Mouse (Mus musculus) liver, postnatal 0 days (tissue): ENCODE results near the gene Asb15. TPM values are rescaled to one million over a fixed set of nuclear protein-coding genes. Genes with fewer than 3 reads are reported as not detected.

Experiments
- ATAC-seq: fragments of 200-750 bp; cut with Nextera tagmentation; 2 replicates; pipeline ENCODE4 v1.8.0; 2017; ENCODE audit warnings: mild to moderate bottlenecking, moderate library complexity
- DNase-seq: peaks from one replicate; pipeline ENCODE4 v3.0.0-alpha.2; 2016
- H3K27ac ChIP-seq: fragments of 300-500 bp; sonication (generic); 2 replicates; pipeline ENCODE4 v1.5.1; 2014; ENCODE audit warnings: antibody characterized with exemption, moderate library complexity, mild to moderate bottlenecking, low read depth
- H3K27me3 ChIP-seq: fragments of 300-500 bp; sonication (generic); 2 replicates; pipeline ENCODE4 v1.6.1; 2014; ENCODE audit warnings: low read length, control low read depth, mixed read lengths; ENCODE audit not compliant: insufficient read depth
- H3K36me3 ChIP-seq: fragments of 300-500 bp; sonication (generic); replicated peaks from 2 replicates; pipeline ENCODE4 v1.6.1; 2014; ENCODE audit warnings: mild to moderate bottlenecking, control low read depth, low read length, moderate library complexity, mixed read lengths; ENCODE audit not compliant: insufficient read depth
- H3K4me1 ChIP-seq: fragments of 300-500 bp; sonication (generic); 2 replicates; pipeline ENCODE4 v1.6.1; 2014; ENCODE audit warnings: antibody characterized with exemption, mild to moderate bottlenecking, control low read depth; ENCODE audit not compliant: insufficient read depth
- H3K4me2 ChIP-seq: fragments of 300-500 bp; sonication (generic); 2 replicates; pipeline ENCODE4 v1.6.1; 2014; ENCODE audit warnings: low read depth, mild to moderate bottlenecking, low read length, moderate library complexity, mixed read lengths
- H3K4me3 ChIP-seq: fragments of 300-500 bp; sonication (generic); 2 replicates; pipeline ENCODE4 v1.5.1; 2014; ENCODE audit warnings: low read depth, low read length
- H3K9ac ChIP-seq: fragments of 300-500 bp; sonication (generic); replicated peaks from 2 replicates; pipeline ENCODE4 v1.6.1; 2014; ENCODE audit warnings: mild to moderate bottlenecking, moderate library complexity
- H3K9me3 ChIP-seq: fragments of 300-500 bp; sonication (generic); 2 replicates; pipeline ENCODE4 v1.6.1; 2016; ENCODE audit warnings: mild to moderate bottlenecking, control low read depth, low read length, mixed read lengths
- CTCF ChIP-seq: sonication (generic); IDR thresholded peaks from 2 replicates; pipeline ENCODE4 v1.5.1; 2016; ENCODE audit warnings: antibody characterized with exemption, low read depth
- EP300 ChIP-seq: IDR thresholded peaks from 2 replicates; pipeline ENCODE4 v1.6.1; 2016; ENCODE audit warnings: antibody characterized with exemption, low read depth, mild to moderate bottlenecking
- WGBS: fragments of 180-500 bp; shearing (Covaris S2); extraction: QIAGEN DNeasy Blood & Tissue Kit; methylation state at CpG from one replicate; pipeline ENCODE4 v1.1.7; 2014; ENCODE audit not compliant: insufficient replicate concordance; 5-methylcytosine and 5-hydroxymethylcytosine counted together
- polyA plus RNA-seq: library from polyadenylated mRNA; unstranded; fragments of >200 nt; fragmentation: Nextera tagmentation; extraction: Ambion mirVana; gene quantifications from 2 replicates; pipeline ENCODE4 v1.2.1, GENCODE M21; 2015

Asb15 gene
- polyA plus RNA-seq, 1 experiment from 2014 or later = not detected

DNA sequence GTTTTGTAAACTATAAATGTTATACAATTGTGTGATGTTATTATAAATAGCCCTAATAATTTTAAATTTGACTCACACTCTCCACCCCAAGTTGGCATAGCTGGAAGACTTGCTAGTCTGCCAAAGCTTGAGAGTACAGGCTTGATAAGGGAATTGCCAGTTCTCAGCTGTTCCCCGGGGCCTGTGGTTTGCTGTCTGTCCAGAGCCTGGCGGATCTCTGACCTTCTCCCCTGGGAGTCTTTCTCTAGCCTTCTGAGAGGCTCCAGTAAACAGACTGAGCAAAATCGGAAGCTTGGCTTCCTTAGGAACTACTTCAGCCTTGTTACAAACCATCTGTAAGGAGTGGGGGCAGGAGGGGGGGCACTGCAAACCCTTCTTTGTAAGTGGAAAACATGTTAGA lies 58.9 kb downstream of the Asb15 start:
- no peaks in the 10 kb centered on the region for H3K9me3 ChIP-seq
- ATAC-seq (no peak), DNase-seq (no peak)
- TF ChIP-seq CTCF = no peak
- no peak for TF ChIP-seq EP300
- no peak overlapping the region for H3K9ac ChIP-seq
- H3K4me3 ChIP-seq = no peak overlapping the region
- 49% methylated on average over 3 of the region's 3 CpGs for WGBS
- no peak overlapping the region for H3K27ac ChIP-seq
- H3K4me2 ChIP-seq = no peak overlapping the region
- H3K4me1 ChIP-seq = no peaks in the 10 kb centered on the region
- H3K27me3 ChIP-seq = no peaks in the 10 kb centered on the region
- H3K36me3 ChIP-seq = no peaks in the 10 kb centered on the region

DNA sequence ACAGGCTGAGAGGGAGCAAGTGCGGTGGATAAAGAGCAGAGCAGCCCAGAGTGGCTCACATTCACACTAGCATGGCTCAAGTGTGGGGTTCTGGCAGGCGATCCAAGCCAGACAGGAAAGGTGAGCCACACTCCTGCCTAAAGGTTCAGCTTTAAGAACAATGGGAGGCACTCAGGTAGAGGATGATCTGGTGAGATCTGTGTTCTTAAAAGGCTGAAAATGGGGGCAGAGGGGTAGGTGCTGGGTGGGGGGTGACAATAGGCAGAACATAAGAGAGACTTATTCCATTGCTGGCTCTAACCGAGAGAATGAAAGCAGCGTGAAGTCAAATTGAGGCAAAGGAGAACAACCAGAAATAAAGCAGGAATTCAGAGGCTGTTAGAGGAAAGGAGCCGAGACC lies 62.3 kb downstream of the Asb15 start:
- DNase-seq (no peak), ATAC-seq (no peak)
- Histone ChIP-seq H3K27me3 (no peaks in the 10 kb centered on the region), H3K9ac (no peak overlapping the region), H3K4me1 (no peaks in the 10 kb centered on the region), H3K4me2 (no peak overlapping the region), H3K36me3 (no peaks in the 10 kb centered on the region), H3K4me3 (no peak overlapping the region), H3K27ac (no peak overlapping the region), H3K9me3 (no peaks in the 10 kb centered on the region)
- TF ChIP-seq CTCF (no peak), EP300 (no peak)
- WGBS = 82% methylated on average over 5 of the region's 5 CpGs

DNA sequence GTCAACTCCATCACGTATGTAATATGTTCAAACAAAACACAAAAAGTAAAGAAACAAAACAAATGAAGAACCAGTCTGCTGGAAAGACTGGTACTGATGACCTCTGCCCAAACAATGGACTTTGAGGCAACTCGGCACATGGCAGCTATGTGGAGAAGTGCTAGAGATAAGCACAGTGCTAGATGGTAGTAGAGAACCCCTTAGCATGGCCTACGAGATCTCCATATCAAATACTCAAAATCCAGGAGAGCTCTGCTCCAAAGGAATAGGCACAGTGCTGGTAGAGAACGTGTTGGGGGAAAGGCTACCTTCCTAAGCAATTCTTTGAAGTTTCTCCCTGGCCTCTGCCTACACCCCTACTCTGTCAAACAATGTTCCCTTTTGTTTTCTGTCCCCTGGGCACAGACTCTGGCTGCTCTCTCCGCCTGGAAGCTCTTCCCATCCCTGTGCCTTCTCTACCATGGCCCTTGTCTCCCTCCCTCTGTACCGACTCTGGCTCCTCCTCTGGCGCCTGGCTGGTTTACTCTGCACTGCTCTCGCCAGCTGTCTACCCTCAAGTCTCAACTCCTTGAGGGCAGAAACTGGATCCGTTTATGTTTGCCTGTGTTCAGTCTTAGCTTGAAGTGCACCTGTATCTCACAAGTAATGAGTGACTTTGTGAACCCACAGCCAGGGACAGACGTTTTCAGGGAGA lies 63.7 kb downstream of the Asb15 start:
- no peaks in the 10 kb centered on the region for H3K9me3 ChIP-seq
- no peaks in the 10 kb centered on the region for H3K4me1 ChIP-seq
- ATAC-seq (no peak), DNase-seq (no peak)
- no peaks in the 10 kb centered on the region for H3K27me3 ChIP-seq
- TF ChIP-seq CTCF = no peak
- no peak for TF ChIP-seq EP300
- H3K36me3 ChIP-seq = no peaks in the 10 kb centered on the region
- no peak overlapping the region for H3K4me2 ChIP-seq
- no peak overlapping the region for H3K9ac ChIP-seq
- WGBS = 53% methylated on average over 10 of the region's 10 CpGs
- H3K4me3 ChIP-seq = no peak overlapping the region
- no peak overlapping the region for H3K27ac ChIP-seq

DNA sequence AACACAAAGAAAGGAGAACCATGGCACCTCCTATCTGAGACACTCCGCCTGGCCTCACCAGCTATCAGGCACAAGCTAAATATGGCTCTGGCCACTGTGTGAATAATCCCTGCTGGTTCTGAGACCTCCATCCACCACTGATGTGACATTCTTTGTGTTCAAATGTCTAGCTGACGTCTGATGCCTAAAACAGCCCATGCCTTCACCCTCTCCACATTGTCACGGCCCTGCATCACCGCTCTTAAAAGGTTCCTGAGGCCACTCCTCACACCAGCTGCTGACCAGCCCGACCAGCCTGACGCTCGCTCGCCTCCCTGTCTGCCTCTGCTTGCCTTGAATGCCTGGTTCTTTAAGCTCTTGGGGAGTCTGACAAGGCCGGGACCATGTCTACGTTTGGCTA lies 69.6 kb downstream of the Asb15 start, which contains the start of gene Lmod2:
Lmod2 (plus strand) TSS at position 263 of the 400 bp plus-strand sequence.
- no peak within 1 kb of the TSS for H3K9ac ChIP-seq
- H3K4me3 ChIP-seq = no peak within 1 kb of the TSS
- DNase-seq = no peak
- H3K27ac ChIP-seq = no peak within 1 kb of the TSS
- peaks cover 9% of the 10 kb centered on the region for H3K4me1 ChIP-seq
- no peaks in the 10 kb centered on the region for H3K36me3 ChIP-seq
- no peaks in the 10 kb centered on the region for H3K9me3 ChIP-seq
- no peak within 1 kb of the TSS for H3K4me2 ChIP-seq
- H3K27me3 ChIP-seq = no peaks in the 10 kb centered on the region
- 80% methylated on average over 10 of the region's 10 CpGs for WGBS
- no peak for TF ChIP-seq EP300
- TF ChIP-seq CTCF = no peak
- ATAC-seq = no peak

DNA sequence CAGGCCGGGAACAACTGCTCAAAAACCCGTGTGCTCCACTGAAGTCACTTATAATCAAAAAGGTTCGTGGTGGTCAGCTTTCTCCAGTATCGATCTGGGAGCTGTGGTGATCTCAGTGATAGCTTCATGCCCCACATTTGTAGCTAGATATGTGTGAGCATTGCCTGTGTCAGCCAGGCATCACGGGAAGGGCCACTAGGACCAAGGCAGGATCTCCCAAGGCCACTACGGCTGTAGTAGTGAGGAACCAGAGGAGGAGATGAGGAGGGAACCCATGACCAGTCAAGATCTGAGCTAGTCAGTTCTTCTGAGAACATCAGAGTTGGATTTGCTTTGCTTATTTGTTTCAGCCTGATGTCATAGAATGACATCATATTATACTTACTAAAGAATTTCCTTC lies 71.2 kb downstream of the Asb15 start:
- Histone ChIP-seq H3K4me2 (no peak overlapping the region), H3K9ac (no peak overlapping the region), H3K4me1 (peaks cover 17% of the 10 kb centered on the region), H3K27me3 (no peaks in the 10 kb centered on the region), H3K9me3 (no peaks in the 10 kb centered on the region), H3K27ac (no peak overlapping the region), H3K4me3 (no peak overlapping the region), H3K36me3 (no peaks in the 10 kb centered on the region)
- 75% methylated on average over 6 of the region's 6 CpGs for WGBS
- DNase-seq (no peak), ATAC-seq (no peak)
- TF ChIP-seq CTCF (no peak), EP300 (no peak)

DNA sequence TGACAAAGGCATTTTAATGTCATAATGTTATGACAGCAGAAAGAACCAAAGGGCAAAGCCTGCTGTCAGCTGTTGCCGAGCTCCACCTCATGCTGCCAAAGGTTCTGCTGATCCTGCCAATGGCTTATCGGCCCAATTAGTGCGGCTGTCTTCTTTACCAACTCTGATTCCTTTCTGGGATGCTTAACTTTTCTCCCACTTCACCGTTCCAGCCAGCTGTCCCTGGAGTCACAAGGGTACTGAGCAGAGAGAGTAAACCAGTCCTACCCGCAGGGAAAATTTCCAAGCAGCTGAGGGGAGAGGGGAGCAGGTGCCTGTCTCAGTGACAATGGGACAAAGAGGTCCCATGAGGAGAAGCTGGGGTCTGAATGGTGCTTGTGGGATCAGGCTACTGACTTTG lies 71.7 kb downstream of the Asb15 start:
- H3K4me3 ChIP-seq = no peak overlapping the region
- H3K27ac ChIP-seq = no peak overlapping the region
- no peak overlapping the region for H3K4me2 ChIP-seq
- no peaks in the 10 kb centered on the region for H3K27me3 ChIP-seq
- no peak for DNase-seq
- no peaks in the 10 kb centered on the region for H3K9me3 ChIP-seq
- no peak for ATAC-seq
- peaks cover 17% of the 10 kb centered on the region for H3K4me1 ChIP-seq
- TF ChIP-seq EP300 (no peak), CTCF (no peak)
- 79% methylated on average over 5 of the region's 5 CpGs for WGBS
- H3K9ac ChIP-seq = no peak overlapping the region
- H3K36me3 ChIP-seq = no peaks in the 10 kb centered on the region
